Mouse (Mus musculus) cerebral cortex, adult 2 months (tissue): ENCODE data around the gene Art5.

Experiments
- WGBS: fragments of 180-500 bp; shearing (Covaris S2); methylation state at CpG from one replicate; pipeline ENCODE4 v1.1.7; 2018; 5-methylcytosine and 5-hydroxymethylcytosine counted together

Gene Art5

DNA sequence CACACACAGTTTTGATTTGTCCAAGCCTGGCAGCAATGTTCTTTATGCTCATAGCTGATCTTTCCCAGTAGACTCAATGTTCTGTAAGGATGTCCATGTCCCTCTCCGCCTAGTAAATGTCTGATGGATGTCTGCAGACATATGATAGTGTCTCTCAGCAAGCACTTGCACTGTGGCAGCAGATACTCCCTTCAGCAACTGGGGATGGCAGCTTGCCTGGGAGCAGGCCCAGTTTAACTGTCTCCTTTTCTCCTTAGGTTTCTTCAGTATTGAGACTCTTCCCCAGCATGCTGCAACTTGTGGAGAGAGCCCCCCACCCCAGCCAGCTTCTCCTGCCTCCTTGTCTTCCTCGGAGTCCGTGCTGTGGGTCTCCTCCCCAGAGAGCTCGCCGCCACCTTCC lies 27.5 kb downstream of the Art5 start:
- 94% methylated on average over 5 of the region's 5 CpGs for WGBS

DNA sequence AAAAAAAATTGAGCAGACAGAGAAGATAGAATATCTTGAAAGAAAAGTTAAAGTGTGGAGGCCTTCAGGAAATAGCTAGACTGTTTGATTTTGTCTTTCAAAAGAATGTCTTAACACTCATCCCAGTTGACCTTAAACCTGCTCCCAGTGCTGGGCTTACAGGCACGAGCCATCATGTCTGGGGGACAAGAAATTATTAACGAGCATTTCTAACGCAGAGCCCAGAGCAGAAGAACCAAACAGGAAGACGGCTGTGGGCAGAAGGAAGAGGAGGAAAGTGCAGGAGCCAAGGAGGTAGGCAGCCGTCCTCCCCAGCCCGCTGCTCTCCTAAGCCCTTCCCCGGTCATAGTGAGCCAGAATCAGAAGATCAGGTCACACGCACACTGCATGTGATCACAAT lies 29.0 kb downstream of the Art5 start:
- 88% methylated on average over 8 of the region's 8 CpGs for WGBS

DNA sequence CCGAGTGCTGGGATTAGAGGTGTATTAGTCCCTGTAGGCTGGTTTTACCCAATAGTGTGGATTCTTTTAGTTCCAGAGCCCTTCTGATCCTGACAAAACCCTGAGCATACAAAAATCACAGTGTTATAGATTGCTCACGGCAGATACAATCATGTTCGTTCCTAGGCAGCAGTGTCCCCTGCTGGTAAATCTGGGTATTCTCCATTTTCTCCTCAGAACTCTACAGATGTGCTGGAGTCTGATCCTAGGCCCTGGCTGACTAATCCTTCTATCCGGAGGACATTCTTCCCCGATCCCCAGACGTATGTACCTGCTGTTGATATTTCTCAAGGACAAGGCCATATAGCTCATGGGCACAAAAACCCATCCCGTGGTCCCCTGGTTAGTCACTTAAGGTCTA lies 30.8 kb downstream of the Art5 start:
- 61% methylated on average over 7 of the region's 7 CpGs for WGBS

DNA sequence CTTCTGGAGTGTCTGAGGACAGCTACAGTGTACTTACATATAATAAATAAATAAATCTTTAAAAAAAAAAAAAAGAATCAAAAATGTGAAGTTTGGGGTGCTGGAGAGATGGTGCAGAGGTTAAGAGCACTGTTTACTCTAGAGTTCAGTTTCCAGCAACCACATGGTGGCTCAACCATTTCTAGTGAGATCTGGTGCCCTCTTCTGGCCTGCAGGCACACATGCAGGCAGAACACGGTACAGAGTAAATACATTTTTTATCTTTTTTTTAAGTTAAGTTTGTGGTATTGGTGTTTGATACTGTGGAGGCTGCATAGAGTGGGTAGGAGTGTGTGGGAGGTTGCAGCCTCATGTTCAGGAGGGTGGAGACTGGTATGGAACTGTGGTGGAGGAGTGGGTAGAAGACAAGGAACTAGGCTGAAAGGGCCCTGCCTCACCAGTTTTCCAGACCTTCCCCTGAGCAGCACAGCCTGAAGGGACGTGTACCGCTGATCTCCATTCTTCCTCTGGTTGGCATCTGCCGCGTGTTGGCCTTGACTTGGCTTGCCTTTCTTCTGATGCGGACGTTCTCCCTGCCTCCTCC lies 32.5 kb downstream of the Art5 start:
- WGBS: 73% methylated on average over 7 of the region's 7 CpGs

DNA sequence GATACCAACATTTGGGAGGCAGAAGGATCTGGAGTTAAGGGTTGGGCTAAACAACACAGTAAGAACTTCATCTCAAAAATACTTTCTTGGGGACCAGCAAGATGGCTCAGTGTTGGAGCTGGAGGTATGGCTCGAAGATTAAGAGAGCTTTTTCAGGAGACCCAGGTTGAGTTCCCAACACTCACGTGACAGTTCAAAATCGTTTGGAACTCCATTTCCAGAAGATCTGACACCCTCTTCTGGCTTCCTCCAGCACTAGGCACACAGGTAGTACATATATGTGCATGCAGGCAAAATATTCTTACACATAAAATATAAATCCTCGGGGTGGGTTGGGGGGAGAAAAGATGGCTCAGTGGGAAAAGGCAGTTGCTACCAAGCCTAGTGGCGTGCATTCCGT lies 42.9 kb downstream of the Art5 start:
- 67% methylated on average over 6 of the region's 6 CpGs for WGBS

DNA sequence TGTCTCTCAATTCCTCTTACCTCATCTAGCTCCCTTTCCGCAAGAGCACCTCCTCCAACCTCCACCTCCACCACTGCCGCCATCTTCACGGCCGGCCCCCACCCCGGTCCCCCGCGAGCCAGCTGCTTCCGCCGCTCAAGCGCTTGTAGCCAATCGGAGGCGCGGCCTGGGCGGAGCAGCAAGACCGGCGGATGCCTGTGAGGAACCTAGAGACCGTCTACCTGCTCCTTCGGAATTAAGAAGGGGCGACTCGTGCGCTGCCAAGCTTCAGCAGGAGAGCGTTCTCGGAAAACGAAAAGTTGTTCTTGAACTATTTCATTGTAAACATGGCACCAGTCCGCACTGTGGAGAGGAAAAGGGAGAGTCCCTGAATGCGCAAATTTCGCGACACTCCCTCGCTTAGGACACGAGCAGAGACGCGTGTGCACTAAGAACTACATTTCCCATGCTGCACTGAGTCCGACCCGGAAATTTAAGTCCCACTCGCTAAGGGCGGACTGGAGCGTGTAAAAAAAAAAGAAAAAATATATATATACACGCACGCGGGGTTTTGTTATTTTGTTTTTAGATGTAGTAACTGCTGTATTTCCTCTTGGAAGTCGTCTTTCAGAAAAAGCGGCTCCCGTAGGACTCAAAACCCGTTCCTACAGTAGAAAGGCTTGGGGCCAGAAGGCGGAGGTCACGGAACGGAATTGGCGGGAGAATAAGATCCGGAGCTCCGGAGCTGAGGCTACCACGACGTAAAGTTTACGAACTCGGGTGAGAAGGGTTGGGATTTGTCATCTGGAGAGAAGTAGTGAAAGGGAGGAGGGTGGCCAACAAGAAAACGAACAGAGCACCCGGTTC lies 44.0 kb downstream of the Art5 start, which contains the start of the genes Rnf121, Xndc1 and Xntrpc:
Gene Rnf121, minus strand, starts transcription at position 424 of the 846 bp plus-strand sequence.
Gene Xndc1, plus strand, starts transcription at position 466 of the 846 bp plus-strand sequence.
Gene Xntrpc, plus strand, starts transcription at position 668 of the 846 bp plus-strand sequence.
- WGBS: under 1% methylated on average over 56 of the region's 56 CpGs

DNA sequence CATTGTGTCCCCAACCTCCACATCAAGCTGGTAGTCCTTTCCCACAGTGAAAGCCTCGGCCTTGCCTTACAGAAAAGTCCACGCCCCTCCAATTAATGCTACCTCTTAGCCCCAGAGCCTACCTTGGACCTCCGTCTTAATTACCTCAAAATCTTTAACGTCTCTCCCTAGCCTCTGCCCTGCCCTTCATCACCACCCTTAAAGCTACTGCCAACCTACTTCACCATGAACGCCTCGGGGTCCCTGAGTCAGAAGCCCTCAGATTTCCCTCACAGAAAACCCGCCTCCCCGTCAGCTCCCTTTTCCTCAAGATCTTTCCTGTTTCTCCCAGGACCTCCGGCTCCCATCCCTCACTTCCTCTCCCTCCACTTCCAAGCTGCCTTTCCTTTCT lies 44.6 kb downstream of the Art5 start:
- under 1% methylated on average over 9 of the region's 9 CpGs for WGBS

DNA sequence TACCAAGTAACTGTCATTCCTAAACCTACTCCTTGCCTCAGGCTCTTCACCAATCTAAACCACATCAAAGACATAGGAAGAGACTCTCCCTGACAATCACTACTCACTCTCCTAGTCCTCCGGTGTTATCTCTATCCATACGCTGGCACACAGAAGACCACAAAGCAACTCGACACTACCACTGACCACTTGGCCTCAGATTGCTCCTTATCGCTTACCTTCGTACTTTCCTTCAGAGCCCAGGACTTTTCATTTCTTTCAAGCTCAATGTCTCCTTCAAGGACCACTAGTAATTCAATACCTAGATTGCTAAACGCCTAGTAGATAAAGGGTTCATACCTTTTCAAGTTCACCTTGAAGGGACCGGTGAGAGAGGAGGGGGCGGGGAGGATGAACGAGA lies 45.4 kb downstream of the Art5 start:
- 88% methylated on average over 9 of the region's 9 CpGs for WGBS

DNA sequence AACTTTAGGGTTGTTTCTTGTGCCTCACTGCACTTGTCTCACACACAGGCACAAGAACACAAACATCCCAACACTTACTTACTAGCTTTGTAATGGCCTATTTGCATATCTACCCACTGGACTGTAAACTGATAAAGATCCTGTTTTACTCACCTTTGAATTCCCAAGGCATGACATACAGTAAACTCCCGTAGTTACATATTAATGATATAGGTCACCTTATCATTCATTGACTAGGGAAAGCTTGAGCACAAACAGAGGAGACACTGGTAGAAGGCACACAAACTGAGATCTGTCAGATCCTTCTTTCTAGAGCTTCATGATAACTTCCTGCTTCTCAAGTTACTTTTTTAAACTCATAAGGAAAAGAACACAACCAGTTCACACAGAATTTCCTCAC lies 47.1 kb downstream of the Art5 start:
- WGBS: 70% methylated on average over 1 of the region's 1 CpGs

DNA sequence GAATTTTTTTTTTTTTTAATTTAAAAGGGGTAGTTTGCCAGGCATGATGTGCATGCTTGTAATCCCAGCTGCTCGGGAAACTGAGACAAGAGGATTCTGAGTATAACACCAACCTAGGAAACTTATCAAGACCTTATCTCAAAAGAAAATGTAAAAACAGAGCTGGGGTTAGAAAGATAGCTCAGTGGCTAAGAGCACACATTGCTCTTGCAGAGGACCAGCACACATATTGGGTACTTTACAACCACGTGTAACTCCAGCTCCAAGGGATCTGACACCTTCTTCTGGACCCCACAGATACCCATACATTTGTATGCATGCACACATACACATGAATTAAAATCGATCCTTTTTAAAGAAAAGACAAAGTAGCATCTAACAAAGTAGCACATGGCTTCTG lies 47.9 kb downstream of the Art5 start:
- WGBS: 81% methylated on average over 3 of the region's 3 CpGs
